Mouse (Mus musculus) thymus, postnatal 4 days (tissue): ENCODE results near the gene Tspan1.

Source experiments
- DNase-seq: peaks from one replicate; pipeline ENCODE4 v3.0.0; 2021

The Tspan1 gene

DNA sequence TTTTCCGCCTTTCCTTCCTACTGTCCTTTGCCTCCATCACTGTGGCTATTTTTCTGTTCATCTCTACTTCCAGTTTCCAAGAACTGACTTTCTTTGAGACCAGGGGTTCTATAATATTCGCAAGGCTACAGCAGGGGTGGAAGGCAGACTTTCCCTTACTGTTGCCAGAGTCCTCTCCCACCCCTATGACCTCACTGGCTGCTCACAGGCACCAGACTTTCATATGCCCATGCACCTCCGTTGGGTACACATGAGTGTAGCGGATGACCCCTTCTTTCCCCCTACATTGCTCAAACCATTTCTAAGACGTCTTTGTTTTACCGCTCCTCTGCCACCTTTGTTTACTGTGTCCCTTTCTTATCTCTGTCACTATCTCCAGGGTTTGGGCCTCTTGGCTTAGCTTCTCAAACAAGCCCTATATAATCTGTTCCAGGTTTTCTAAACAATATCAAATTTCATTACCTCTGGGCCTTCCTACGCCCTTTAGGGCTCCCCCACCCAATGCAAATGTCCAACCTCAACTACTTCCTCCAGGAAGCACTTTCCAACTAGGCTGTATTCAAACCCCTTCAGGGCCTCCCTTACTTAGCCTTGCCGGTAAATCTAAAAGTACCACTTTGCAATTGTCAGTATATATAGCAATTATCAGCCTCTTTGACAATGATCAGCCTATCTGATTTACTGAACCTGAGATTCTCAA lies 1.5 kb downstream of the Tspan1 start:
- no peak for DNase-seq

GRCm38 (mm10) chr4:116164759-116165554 lies 2.4 kb downstream of the Tspan1 start:
- DNase-seq = no peak

DNA sequence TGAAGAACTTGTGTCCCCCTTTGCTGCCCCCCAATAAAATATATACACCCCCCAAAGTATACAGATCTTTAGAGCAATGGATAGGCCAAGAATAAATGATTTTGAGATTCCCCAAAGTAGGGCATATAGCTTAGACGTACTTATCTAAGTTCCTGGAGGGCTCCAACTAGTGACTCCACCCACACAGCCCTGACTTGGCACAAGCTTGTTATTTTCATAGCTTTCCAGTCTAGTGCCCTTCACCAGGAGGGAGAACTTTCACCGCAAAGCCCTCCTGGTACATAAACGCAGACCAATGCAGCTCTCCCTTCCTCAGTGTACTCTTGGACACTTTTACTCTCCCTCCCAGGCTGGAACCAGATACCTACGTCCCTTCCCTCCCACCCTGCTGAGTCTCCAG lies 5.3 kb downstream of the Tspan1 start:
- DNase-seq = no peak

GRCm38 (mm10) chr4:116160769-116161168 lies 6.6 kb downstream of the Tspan1 start:
- DNase-seq = no peak

GRCm38 (mm10) chr4:116159912-116160311 lies 7.5 kb downstream of the Tspan1 start:
- DNase-seq = peak; percentile 80

- no peak for DNase-seq
Observed at GRCm38 (mm10) chr4:116157882-116158281, 9.5 kb downstream of the Tspan1 start.

- DNase-seq = no peak
Observed at GRCm38 (mm10) chr4:116152702-116153101, 14.7 kb downstream of the Tspan1 start.

DNA sequence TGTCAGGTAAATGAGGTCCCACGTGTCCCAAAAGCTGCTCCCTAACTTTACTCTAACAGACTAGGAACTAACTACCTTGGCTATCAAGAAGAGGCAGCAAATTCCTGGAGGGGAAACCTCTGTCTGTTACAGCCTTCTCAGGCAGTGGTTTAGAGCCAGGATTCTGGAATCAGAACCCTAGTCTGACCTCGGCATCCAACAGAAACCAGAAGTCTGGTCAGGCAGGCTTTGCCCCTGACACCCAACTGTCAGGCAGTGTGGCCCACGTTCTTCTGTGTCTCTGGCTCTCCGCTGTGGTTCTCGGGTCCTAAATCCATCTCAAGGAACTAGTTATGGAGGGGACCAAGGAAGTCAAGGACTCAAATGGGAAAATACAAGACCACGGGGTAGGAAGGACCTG lies 16.2 kb downstream of the Tspan1 start, which contains the start of gene Lurap1:
TSS of gene Lurap1 (minus strand) at position 101 of the 400 bp plus-strand sequence.
- DNase-seq = no peak

- DNase-seq = no peak
Observed at GRCm38 (mm10) chr4:116150862-116151221, 16.6 kb downstream of the Tspan1 start.

DNA sequence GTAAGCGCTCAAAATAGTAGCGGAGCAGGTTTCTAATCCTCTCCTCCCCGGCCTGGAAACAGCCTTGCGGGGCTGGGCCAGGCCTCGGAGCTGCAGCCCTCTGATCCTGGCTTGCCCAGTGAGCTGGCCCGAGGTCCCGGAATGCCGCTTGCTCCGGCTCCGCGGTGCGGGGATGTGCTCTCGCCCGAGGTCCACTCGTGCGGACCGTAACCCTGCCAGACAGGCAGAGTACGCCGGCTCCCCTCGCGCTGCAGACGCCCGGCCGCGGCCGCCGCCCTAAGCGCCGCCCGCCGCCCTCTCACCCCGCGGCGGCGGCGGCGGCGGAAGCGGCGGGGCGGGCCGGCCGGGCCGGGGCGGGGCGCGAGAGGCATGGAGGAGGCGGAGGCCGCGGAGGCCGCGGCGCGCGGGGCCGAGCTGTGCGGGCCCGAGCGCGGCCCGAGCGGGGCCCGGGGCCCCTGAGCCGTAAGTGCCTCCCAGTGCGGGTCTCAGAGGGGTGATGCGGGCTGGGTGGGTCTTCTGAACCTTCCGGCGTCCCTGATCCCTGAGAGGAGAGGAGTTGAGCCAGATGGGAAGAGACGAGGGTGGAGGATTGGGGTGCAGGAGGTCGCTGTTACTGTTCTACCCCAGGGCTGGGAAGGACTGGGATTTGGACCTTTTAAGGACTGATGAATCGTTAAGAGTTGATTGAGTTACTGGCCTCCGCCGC lies 17.1 kb downstream of the Tspan1 start:
- peak; percentile 87 for DNase-seq

DNA sequence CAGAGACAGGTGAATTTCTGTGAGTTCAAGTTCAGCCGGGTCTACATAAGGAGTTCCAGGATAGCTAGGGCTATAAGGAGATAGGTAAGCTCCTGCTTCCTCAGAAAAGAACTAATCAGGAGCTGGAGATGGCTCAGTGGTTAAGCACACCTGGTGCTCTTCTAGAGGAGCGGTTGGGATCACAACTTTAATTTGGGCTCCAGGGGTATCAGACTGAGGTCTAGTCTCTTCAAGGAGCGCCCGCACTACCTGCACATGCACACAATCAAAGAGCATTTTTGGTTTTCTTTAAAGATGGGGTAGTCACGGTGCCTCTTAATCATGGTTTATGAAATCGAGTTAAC lies 17.6 kb downstream of the Tspan1 start:
- no peak for DNase-seq

GRCm38 (mm10) chr4:116143891-116144717 lies 23.3 kb downstream of the Tspan1 start:
- peak; percentile 82 for DNase-seq

GRCm38 (mm10) chr4:116143317-116143811 lies 24.0 kb downstream of the Tspan1 start:
- no peak for DNase-seq

DNA sequence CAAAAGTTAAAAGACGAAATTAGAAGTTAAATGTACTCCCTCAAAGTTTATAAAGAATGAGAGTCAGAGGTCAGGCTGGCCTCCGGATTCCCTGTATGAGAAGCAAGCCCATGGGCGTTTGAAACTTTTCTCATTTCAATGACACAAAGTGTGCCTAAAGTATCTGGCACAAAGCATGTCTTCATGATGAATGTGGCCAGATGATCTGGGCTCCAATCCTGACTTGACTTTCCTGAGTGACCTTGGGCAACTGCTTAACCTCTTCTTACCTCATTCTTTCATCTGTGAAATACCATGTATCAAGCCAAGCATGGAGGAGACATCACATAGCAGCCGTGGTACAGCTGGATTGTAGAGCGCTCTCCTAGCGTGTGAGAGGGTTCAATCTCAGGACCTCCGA lies 25.1 kb downstream of the Tspan1 start:
- DNase-seq = no peak

GRCm38 (mm10) chr4:116141736-116142135 lies 25.7 kb downstream of the Tspan1 start:
- DNase-seq = no peak

DNA sequence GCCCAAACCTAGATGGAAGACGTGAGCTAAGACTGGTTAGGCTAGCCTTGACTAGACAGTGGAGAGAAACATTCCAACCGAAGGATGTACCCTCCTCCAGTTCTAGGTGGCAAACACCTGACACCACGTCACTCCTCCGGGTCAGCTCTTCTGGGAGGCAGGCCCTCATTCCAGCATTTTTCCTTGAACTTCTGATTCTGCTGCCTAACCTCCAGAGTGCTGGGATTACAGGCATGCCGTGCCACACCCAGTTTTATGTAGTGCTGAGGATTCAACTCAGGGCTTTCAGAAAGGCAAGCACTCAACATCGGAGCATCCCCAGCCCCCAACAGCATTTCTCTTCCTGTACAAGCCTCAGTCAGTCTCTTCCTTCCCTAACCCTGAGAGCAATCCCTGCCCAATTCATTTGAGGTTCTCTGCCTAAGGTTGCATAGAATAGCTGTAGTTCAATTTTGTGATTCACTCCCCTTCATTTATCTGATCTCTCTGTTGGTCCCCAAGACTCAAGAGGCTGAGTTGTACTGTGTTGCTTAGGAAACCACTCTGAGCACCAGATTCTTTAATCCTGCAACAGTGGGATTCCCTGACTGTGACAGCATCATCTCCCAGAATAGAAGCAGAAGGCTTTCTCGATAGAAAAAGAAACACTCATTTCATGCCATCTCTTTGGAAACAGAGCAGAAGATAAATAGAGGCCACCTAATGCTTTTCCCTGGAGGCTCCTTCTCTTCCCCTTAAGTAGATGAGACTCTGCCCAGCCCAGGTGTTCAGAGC lies 26.4 kb downstream of the Tspan1 start:
- no peak for DNase-seq

GRCm38 (mm10) chr4:116137421-116137996 lies 29.9 kb downstream of the Tspan1 start:
- no peak for DNase-seq

DNA sequence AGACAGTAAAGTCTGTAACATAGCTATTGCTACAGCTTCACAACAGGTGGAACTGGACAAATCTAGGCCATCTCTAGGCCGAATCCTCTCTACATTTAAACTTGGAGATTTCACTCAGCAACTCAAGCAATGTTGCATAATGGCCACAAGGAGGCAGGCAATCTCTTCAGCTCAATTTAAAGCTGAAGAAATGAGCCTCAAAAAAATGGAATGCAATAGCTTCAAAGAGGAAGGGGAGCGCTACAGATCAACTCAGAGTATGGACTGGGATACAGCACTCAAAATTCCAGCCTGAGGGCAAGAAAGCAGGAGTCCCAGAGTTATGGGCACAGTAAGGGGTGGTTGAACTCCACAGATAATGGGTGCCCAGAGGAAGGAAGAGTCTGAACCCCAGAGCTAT lies 32.4 kb downstream of the Tspan1 start:
- DNase-seq = no peak

- no peak for DNase-seq
Observed at GRCm38 (mm10) chr4:116133126-116133525, 34.3 kb downstream of the Tspan1 start.

DNA sequence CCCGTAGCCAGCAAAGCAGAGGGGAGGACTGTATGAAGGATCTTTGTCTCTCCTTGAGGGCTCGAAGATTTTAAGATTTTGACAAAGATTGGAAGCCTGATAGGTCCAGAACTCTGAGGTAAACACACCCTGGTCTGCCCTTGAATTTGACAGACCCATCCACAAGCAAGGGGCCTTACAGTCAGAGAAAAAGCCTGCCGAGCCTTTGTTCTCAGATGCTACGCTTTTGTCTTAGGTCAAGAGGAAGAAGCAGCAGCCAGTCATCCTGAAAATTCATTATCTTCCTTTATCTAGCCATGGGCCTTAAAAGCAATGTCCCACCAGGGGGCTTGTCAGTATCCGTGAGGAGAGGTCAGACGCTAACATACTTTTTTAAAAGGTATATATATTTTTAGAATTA lies 39.4 kb downstream of the Tspan1 start:
- DNase-seq = no peak

GRCm38 (mm10) chr4:116125803-116126386 lies 41.5 kb downstream of the Tspan1 start:
- no peak for DNase-seq
